Mouse (Mus musculus): ENCODE results near the gene Svop. TPM values are rescaled to one million over a fixed set of nuclear protein-coding genes. Genes with fewer than 3 reads are reported as not detected.

The Svop gene
- total RNA-seq, 2 experiments from 2014 or later: not detected

DNA sequence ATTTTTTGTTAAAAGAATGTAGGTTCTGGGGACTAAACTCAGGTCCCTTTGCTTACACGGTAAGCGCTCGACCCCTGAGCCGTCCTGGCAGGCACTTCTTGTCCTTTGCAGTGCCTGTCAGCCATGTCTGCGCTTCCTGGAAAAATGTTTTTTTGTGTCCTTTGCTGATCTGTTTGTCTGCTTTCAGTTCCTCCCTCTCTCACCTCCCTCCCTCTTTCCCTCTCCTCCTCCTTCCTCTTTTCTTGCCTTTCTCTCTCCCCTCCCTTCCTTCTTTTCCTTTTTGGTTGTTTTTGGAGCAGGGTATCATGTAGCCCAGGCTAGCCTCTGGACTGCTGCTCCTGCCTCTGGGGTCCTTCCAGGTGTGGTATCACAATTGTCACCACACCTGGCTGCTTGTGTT lies 23.7 kb upstream of the Svop start:
- intact Hi-C loops (cut with DNase I): no loop called here
- no peak for DNase-seq (ENCODE audit: low spot score)

DNA sequence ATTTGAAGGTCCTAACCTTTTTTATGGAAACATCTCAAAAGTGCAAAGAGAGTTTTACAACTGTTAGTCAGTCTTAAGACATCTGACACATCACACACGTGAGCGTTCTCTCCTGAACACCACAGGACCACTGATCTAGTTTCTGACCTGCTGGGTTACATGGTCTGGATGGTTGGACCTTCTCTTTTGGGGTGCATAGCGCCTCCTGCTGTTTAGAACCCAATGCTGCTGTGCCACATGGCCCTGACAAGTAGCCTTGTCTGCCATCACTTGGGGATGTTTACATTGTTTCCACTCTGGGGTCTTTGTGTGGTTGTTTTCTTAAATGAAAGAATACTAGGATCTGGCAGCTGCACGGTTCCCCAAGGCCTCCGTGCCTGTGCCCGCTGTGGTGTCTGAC lies 22.0 kb upstream of the Svop start:
- intact Hi-C loops (cut with DNase I): no loop called here
- DNase-seq (ENCODE audit: low spot score): no peak

DNA sequence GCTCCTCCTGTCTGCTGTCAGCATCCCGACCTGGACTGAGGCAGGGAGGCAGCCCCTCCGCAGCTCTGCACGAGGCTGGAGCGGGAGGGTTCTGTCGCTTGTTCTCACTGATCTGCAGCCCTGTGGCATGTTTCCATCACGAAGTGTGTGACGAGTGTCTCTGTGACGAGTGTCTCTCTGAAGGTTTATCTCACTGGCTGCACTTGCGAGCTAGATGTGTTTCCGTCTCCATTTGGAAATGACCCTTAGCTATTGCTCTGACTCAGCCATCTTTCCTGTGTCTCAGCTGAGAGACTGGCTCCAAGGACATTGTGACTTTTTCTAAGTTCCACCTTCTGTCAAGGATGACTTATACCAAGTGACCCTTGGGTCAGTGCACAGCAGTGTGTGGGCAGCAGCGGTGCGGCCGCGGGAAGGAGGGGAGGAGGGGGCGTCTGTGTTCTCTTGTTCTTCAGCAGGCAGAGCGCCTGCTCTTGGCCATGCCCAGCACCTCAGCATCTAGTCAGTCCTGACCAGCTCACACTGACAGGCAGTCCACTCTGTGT lies 15.1 kb upstream of the Svop start:
- intact Hi-C loops (cut with DNase I): no loop called here
- no peak for DNase-seq (ENCODE audit: low spot score)

- intact Hi-C loops (cut with DNase I): loop anchor here (5.0 kb wide), 1 partner anchor 146 kb away; no protein-coding TSS in a partner anchor
- DNase-seq (ENCODE audit: low spot score): no peak
Observed at GRCm38 (mm10) chr5:114102807-114103206, 11.4 kb upstream of the Svop start.

GRCm38 (mm10) chr5:114101873-114102272 lies 10.5 kb upstream of the Svop start:
- no peak for DNase-seq (ENCODE audit: low spot score)
- intact Hi-C loops (cut with DNase I): loop anchor here (2.0 to 5.0 kb wide), 2 partner anchors 25 to 145 kb away; no protein-coding TSS in a partner anchor

- intact Hi-C loops (cut with DNase I): loop anchor here (2.0 to 5.0 kb wide), 2 partner anchors 26 to 143 kb away; no protein-coding TSS in a partner anchor
- no peak for DNase-seq (ENCODE audit: low spot score)
Observed at GRCm38 (mm10) chr5:114100390-114101099, 9.2 kb upstream of the Svop start.

- DNase-seq (ENCODE audit: low spot score): peak; percentile 83
- intact Hi-C loops (cut with DNase I): loop anchor here (2.0 to 5.0 kb wide), 2 partner anchors 27 to 143 kb away; no protein-coding TSS in a partner anchor
Observed at GRCm38 (mm10) chr5:114099709-114100389, 8.5 kb upstream of the Svop start.

DNA sequence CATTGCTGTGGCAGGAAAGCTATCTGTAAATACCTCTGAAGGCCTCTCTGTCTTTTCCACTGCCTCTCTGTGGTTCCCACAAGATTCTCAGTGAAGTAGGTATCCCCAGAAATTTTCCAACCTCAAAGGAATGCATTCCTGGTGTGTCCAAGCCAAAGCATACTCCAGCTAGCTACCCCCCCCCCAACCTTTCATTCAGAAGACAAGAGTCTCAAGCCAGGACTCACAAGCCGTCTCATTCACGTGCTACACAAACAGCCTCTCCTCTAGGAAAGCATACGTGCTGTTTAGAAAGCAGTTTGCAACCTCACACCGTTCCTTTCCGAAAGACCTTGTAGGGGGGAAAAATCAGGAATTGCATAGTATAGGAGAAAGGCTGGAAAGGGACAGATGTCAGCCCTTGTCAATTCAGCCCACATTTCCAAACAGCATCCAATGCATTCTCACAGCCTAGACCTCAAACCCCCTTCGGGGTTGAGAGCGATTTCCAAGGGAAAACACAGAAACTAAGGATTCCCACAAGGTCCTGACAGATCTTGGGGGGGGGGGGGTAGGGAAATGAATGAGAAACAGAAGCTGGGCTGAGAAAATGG lies 853 bp downstream of the Svop start:
- DNase-seq (ENCODE audit: low spot score): no peak
- intact Hi-C loops (cut with DNase I): no loop called here

GRCm38 (mm10) chr5:114087875-114088480 lies 3.4 kb downstream of the Svop start:
- intact Hi-C loops (cut with DNase I): no loop called here
- DNase-seq (ENCODE audit: low spot score): no peak

DNA sequence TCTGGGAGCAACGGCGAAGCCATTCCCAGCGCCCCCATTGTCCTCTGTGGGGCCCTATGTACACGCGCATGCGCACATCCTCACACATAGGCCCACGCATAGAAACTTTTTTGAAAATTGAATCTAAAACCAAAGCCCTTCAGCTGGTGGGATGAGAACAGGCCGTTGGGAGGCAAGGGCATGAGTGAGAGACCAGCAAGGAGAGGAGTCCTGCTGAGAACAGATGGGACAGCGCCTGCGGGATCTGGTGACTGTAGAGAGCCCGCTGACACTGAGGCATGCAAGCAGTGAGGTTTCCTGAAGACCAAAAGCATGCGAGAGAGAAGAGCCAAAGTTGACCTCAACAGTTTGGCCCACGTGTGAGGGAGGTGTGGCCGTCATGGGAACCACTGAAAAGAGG lies 5.9 kb downstream of the Svop start:
- DNase-seq (ENCODE audit: low spot score): no peak
- intact Hi-C loops (cut with DNase I): no loop called here

GRCm38 (mm10) chr5:114077009-114077408 lies 14.4 kb downstream of the Svop start:
- intact Hi-C loops (cut with DNase I): no loop called here
- DNase-seq (ENCODE audit: low spot score): no peak

- intact Hi-C loops (cut with DNase I): no loop called here
- no peak for DNase-seq (ENCODE audit: low spot score)
Observed at GRCm38 (mm10) chr5:114072262-114072661, 19.1 kb downstream of the Svop start.

DNA sequence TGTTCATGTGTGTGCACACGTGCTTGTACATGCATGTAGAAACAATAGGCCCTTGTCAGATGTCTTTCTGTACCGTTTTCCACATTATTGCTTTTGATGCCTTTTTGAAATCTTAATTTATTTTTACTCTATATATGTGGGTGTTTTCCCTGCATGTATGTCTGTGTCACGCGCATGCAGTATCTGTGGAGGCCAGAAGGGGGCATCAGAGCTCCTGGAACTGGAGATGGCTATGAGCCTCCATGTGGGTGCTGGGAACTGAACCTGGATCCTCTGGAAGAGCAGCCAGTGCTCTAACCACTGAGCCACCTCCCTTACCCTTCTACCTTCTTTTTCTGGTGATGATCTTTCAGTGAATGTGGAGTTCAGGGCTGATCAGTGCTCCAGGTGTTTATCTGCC lies 20.5 kb downstream of the Svop start:
- intact Hi-C loops (cut with DNase I): no loop called here
- no peak for DNase-seq (ENCODE audit: low spot score)

GRCm38 (mm10) chr5:114067982-114068381 lies 23.4 kb downstream of the Svop start:
- intact Hi-C loops (cut with DNase I): no loop called here
- DNase-seq (ENCODE audit: low spot score): no peak

GRCm38 (mm10) chr5:114067543-114067942 lies 23.8 kb downstream of the Svop start:
- DNase-seq (ENCODE audit: low spot score): no peak
- intact Hi-C loops (cut with DNase I): no loop called here

GRCm38 (mm10) chr5:114066601-114067000 lies 24.8 kb downstream of the Svop start:
- intact Hi-C loops (cut with DNase I): no loop called here
- DNase-seq (ENCODE audit: low spot score): no peak

- intact Hi-C loops (cut with DNase I): no loop called here
- DNase-seq (ENCODE audit: low spot score): no peak
Observed at GRCm38 (mm10) chr5:114065161-114065560, 26.2 kb downstream of the Svop start, which contains the start of gene Usp30. Gene Usp30, plus strand, starts transcription at chr5:114065461.

DNA sequence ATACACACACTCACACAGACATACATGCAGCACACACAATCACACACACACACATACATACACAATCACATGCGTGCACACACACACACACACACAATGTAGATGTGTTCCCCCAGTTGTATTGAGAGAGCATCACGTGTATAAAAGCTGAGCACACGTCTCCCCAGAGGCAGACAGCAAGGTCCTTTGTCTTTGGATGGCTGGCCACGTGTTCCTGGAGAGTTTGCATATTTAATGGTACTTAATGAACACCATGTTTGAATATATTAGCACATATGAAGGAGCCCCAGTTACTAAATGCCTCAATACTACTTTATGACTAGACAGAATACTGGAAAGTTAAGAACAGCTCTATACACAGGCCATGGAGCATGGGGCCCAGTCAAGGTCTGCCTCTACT lies 27.4 kb downstream of the Svop start:
- DNase-seq (ENCODE audit: low spot score): no peak
- intact Hi-C loops (cut with DNase I): no loop called here

DNA sequence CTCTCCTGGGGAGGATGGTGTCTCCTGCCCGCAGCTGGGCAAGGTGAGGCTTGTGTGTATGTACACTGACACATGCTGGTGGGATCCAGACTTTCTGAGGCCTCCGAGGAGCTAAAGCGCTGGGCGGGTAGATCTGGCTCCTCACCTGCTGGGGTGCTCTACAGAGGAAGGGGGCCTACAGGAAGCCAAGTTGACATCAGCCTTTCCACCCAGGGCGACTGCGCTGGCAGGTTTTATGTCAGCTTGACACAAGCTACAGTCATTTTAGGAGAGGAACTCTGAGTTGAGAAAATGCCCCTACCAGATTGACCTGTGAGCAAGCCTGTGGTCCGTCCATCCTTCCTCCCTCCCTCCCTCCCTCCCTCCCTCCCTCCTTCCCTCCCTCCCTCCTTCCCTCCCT lies 29.7 kb downstream of the Svop start:
- intact Hi-C loops (cut with DNase I): no loop called here
- DNase-seq (ENCODE audit: low spot score): no peak

DNA sequence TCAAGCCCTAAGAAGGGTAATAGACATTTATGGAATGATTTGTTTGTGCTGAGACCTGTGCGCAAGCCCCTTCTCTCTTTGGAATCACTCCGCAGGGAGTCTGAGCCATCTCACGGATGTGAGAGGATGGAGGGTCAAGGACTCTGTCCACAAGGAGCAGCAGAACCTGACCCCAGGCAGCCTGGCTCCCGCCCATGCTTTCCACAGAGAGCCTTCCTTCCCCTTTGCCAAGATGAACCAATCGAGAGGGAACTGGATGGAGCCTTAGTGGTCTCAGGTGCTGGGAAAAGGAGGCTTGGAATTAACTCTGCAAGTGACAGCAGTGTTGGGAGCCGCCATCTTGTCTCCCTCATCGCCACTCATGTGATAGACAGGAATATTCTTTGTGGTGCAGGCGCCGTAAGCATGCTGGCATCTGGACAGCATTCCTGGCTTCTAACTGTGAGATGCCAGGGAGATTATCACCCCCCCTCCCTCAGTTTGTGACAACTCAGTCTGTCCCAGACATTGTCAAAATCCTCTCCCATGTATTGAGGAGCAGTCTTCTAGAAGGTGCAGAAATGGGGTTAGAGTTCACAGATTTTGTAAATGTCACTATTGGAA lies 34.1 kb downstream of the Svop start:
- DNase-seq (ENCODE audit: low spot score): no peak
- intact Hi-C loops (cut with DNase I): no loop called here
